ENCODE assay signal across 19 mouse cellular contexts in the genomic region with DNA sequence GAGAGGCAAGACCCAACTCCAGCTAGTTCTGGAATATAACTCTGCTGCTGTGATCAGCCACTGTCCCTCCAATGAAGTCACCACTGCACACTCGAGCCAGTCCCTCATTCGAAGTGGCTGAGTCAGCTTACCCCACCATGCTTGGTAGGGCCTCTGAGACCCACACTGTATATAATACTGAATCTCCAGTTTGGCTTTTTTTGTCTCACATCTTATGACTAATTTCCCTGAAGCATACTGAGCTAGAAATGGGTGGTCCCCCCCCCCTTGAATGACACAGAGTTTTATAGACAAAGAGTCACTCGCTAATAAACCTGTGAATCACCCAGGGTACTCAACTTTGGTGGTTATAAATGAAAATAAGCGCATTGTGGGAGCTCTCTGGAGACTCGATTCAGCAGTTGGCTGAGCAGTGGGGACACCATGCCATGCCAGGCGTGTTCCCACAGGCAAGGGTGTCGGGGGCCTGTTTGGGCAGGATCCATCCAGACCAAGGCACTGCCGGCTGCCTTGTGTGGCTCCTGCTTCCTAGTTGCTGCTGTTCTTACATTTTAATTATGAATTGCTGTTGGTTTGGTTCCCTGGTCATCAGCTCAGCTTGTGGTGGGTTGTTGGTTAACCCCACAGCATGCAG.
"Had no signal": no experiment of that assay in that cellular context is flagged by ENCODE, and none has a peak within 500 bp of the region (broad histone marks: within the 10 kb centered on the region; RNA-seq: fewer than 3 reads in every experiment).

No protein-coding gene starts in this region.

- H3K4me1 ChIP-seq: liver, embryonic 13.5 days; lung, embryonic 15.5 days; megakaryocyte, embryonic 14.5 days; midbrain, embryonic 15.5 days; neural tube, embryonic 13.5 days had no signal

- H3K36me3 ChIP-seq: limb, embryonic 15.5 days; liver, embryonic 13.5 days; lung, embryonic 15.5 days; midbrain, embryonic 15.5 days; neural tube, embryonic 13.5 days had no signal

- H3K27ac ChIP-seq: limb, embryonic 15.5 days; liver, embryonic 13.5 days; lung, embryonic 15.5 days; macrophage; midbrain, embryonic 15.5 days; neural tube, embryonic 13.5 days had no signal

- H3K9ac ChIP-seq: limb, embryonic 15.5 days; liver, embryonic 13.5 days; liver, postnatal 0 days; lung, embryonic 15.5 days; midbrain, embryonic 15.5 days; neural tube, embryonic 13.5 days had no signal

- H3K4me3 ChIP-seq: limb, embryonic 15.5 days; liver, embryonic 13.5 days; lung, embryonic 15.5 days; megakaryocyte, embryonic 14.5 days; midbrain, embryonic 15.5 days; neural tube, embryonic 13.5 days had no signal

- DNase-seq: kidney, adult 8-10 months; kidney, postnatal 36 days; layer of hippocampus, adult 9-11 months; left cerebral cortex, postnatal 4 days; liver, embryonic 13.5 days; liver, postnatal 0 days; lung, postnatal 14 days; retina, postnatal 1 day; right cerebral cortex, postnatal 4 days; spleen, adult 18-20 months; thymus, postnatal 4 days had no signal

- H3K27me3 ChIP-seq: limb, embryonic 15.5 days; liver, embryonic 13.5 days; lung, embryonic 15.5 days; megakaryocyte, embryonic 14.5 days; midbrain, embryonic 15.5 days; neural tube, embryonic 13.5 days had no signal

- ATAC-seq: intestine, postnatal 0 days; liver, postnatal 0 days; midbrain, embryonic 15.5 days had no signal

- H3K4me2 ChIP-seq: limb, embryonic 15.5 days; liver, embryonic 13.5 days; lung, embryonic 15.5 days; midbrain, embryonic 11.5 days; midbrain, embryonic 15.5 days; neural tube, embryonic 13.5 days had no signal

- H3K9me3 ChIP-seq: limb, embryonic 15.5 days; liver, embryonic 13.5 days; lung, embryonic 15.5 days; midbrain, embryonic 15.5 days; neural tube, embryonic 13.5 days had no signal
